Mouse (Mus musculus) forebrain, embryonic 15.5 days (tissue): ENCODE results near the gene Myo15b. TPM values are rescaled to one million over a fixed set of nuclear protein-coding genes. Genes with fewer than 3 reads are reported as not detected.

ENCODE experiments used
- ATAC-seq: fragments of 200-750 bp; cut with Nextera tagmentation; replicated peaks from 2 replicates; pipeline ENCODE4 v1.8.0; 2017; ENCODE audit warnings: mild to moderate bottlenecking, moderate TSS enrichment, moderate library complexity
- H3K27ac ChIP-seq: fragments of 300-500 bp; sonication (generic); replicated peaks from 2 replicates; pipeline ENCODE4 v1.5.1; 2015; ENCODE audit warnings: mild to moderate bottlenecking, inconsistent platforms
- H3K27me3 ChIP-seq: fragments of 300-500 bp; sonication (generic); 2 replicates; pipeline ENCODE4 v1.6.1; 2015; ENCODE audit warnings: inconsistent platforms
- H3K36me3 ChIP-seq: fragments of 300-500 bp; sonication (generic); 2 replicates; pipeline ENCODE4 v1.6.1; 2015; ENCODE audit warnings: mild to moderate bottlenecking, inconsistent platforms
- H3K4me1 ChIP-seq: fragments of 300-500 bp; sonication (generic); 2 replicates; pipeline ENCODE4 v1.6.1; 2015; ENCODE audit warnings: inconsistent platforms
- H3K4me2 ChIP-seq: fragments of 300-500 bp; sonication (generic); replicated peaks from 2 replicates; pipeline ENCODE4 v1.6.1; 2015; ENCODE audit warnings: mild to moderate bottlenecking, inconsistent platforms
- H3K4me3 ChIP-seq: fragments of 300-500 bp; sonication (generic); 2 replicates; pipeline ENCODE4 v1.5.1; 2015; ENCODE audit warnings: mild to moderate bottlenecking, inconsistent platforms
- H3K9ac ChIP-seq: fragments of 300-500 bp; sonication (generic); replicated peaks from 2 replicates; pipeline ENCODE4 v1.6.1; 2015; ENCODE audit warnings: mild to moderate bottlenecking, inconsistent platforms
- H3K9me3 ChIP-seq: fragments of 300-500 bp; sonication (generic); 2 replicates; pipeline ENCODE4 v1.6.1; 2016; ENCODE audit warnings: inconsistent platforms
- WGBS: fragments of 180-500 bp; shearing (Covaris S2); methylation state at CpG from one replicate; pipeline ENCODE4 v1.1.7; 2015; ENCODE audit warnings: mixed read lengths; 5-methylcytosine and 5-hydroxymethylcytosine counted together
- polyA plus RNA-seq: library from polyadenylated mRNA; unstranded; fragments of >200 nt; fragmentation: Nextera tagmentation; extraction: Ambion mirVana; gene quantifications from 2 replicates; pipeline ENCODE4 v1.2.1, GENCODE M21; 2015

Myo15b gene
- polyA plus RNA-seq, 1 experiment from 2014 or later = 0.17 TPM

DNA sequence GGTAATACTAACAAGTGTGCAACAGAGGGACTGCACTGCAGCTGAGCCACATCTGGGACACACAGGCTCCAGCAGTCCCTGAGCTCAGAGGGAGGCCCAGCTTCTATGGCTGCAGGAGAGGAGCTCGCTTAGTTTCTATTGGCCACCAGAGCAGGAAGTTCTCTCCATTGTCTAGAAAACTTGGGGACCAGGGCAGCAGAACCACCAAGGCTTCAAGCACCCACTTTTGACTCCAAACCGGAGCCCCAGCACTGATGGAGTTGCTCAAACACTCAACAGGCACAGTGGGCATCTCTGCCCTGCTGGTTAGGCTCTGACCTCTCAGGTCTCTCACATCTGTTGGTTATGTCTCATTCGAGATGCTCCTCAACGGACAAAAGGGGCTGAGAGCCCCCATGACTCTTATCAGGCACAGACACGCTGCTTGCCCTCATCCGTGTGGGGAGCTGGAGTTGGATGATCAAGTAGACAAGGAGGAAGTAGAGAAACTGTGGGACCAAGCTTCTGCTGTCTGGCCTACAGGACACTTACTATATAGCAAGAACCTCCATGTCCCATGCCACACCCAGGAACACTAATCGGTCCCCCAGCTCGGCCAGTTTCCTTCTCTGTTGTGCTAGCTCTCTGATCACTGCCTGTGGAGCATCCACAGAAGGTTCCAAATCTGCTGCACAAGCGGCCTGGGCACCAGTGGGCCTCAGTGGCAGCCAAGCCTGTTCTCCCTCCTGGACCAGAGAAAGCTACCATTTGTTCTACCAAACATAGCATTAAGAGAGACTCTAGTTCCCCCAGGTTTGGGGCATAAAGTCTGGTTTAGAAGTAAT lies 43.3 kb downstream of the Myo15b start:
- no peak for ATAC-seq
- H3K4me1 ChIP-seq = 0 out of 2 replicates have a peak, but pooled peaks cover 3% of the 10 kb centered on the region
- H3K4me3 ChIP-seq = no peak overlapping the region
- H3K9me3 ChIP-seq = no peaks in the 10 kb centered on the region
- WGBS = 91% methylated on average over 9 of the region's 9 CpGs
- no peaks in the 10 kb centered on the region for H3K27me3 ChIP-seq
- no peak overlapping the region for H3K9ac ChIP-seq
- no peak overlapping the region for H3K4me2 ChIP-seq
- H3K36me3 ChIP-seq = no peaks in the 10 kb centered on the region
- no peak overlapping the region for H3K27ac ChIP-seq

GRCm38 (mm10) chr11:115902177-115902576 lies 44.0 kb downstream of the Myo15b start:
- H3K36me3 ChIP-seq = no peaks in the 10 kb centered on the region
- no peaks in the 10 kb centered on the region for H3K9me3 ChIP-seq
- H3K9ac ChIP-seq = no peak overlapping the region
- WGBS = 81% methylated on average over 5 of the region's 5 CpGs
- no peak overlapping the region for H3K27ac ChIP-seq
- H3K4me2 ChIP-seq = no peak overlapping the region
- H3K4me1 ChIP-seq = 0 out of 2 replicates have a peak, but pooled peaks cover 3% of the 10 kb centered on the region
- no peak for ATAC-seq
- H3K4me3 ChIP-seq = no peak overlapping the region
- H3K27me3 ChIP-seq = no peaks in the 10 kb centered on the region

DNA sequence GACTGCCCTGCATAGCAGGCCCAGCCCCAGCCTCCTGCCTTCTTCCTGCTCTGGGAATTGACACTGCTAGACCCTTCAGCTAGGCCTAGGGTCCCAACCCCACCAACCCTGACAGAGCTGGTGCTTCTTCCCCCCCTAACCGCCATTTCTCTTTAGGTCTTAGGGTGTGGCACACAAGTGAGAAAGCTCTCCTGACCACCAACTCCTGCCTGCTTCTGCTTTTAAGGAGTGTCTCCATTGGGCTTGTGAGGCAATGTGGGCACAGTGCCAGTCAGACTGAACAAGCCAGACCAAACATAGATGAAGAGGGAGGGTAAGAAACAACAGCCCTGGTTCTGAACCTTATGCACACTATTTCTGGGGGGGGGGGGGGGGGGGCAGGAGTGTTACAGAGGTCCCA lies 44.6 kb downstream of the Myo15b start:
- no peak overlapping the region for H3K4me2 ChIP-seq
- no peak overlapping the region for H3K4me3 ChIP-seq
- no peaks in the 10 kb centered on the region for H3K36me3 ChIP-seq
- no peaks in the 10 kb centered on the region for H3K27me3 ChIP-seq
- no peak overlapping the region for H3K9ac ChIP-seq
- 0 out of 2 replicates have a peak, but pooled peaks cover 3% of the 10 kb centered on the region for H3K4me1 ChIP-seq
- no peaks in the 10 kb centered on the region for H3K9me3 ChIP-seq
- 87% methylated on average over 1 of the region's 1 CpGs for whole genome bisulfite sequencing
- no peak overlapping the region for H3K27ac ChIP-seq
- no peak for ATAC-seq

DNA sequence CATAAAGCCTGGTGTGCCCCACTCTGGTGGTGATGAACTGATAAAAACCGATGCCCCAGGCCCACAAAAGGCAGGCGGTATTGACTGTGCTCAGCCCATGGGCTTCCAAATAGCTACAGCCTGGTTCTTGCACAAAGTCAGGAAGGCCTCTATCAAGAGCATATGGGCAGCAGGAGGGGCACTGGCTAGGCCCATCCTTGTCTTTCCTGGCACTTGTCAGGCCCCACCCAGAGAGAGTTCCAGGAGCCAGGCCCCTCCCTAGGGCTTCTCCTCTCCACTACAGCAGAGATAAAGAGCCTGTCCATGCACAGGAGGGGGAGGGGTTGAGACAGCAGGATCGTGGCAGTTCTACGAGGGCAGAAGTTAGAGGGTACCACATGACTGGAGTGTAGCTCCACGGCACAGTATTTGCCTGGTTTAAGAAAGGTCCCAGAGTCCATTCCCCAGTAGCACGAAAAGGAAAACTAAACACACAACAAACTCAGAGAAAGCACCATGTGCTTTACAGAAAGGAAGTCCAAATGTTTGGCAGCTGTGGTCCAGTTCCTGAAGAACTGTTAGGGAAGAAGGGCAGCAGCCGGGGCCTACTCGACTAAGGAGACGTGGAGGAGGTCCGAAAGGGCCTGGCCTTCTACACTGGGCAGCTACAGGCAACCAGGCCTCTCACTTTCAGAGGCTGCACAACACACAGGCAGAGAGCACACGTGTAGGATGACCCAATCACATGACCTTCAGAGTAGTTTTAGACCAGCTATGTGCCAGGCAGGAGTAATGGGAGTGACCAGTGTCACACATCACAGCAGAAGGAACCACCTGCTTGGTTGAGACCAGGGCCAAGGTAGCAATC lies 45.4 kb downstream of the Myo15b start:
- ATAC-seq = no peak
- no peak overlapping the region for H3K9ac ChIP-seq
- 82% methylated on average over 11 of the region's 11 CpGs for WGBS

GRCm38 (mm10) chr11:115904231-115904955 lies 46.2 kb downstream of the Myo15b start:
- Histone ChIP-seq H3K9me3 (no peaks in the 10 kb centered on the region), H3K27me3 (no peaks in the 10 kb centered on the region), H3K4me3 (no peak overlapping the region), H3K9ac (no peak overlapping the region), H3K4me1 (no peaks in the 10 kb centered on the region), H3K4me2 (no peak overlapping the region), H3K27ac (no peak overlapping the region), H3K36me3 (no peaks in the 10 kb centered on the region)
- 84% methylated on average over 8 of the region's 8 CpGs for WGBS
- no peak for ATAC-seq

More for the DNA sequence above, 45.4 kb downstream of the Myo15b start:
- no peaks in the 10 kb centered on the region for H3K27me3 ChIP-seq
- H3K9me3 ChIP-seq = no peaks in the 10 kb centered on the region
- no peak overlapping the region for H3K4me2 ChIP-seq
- H3K4me1 ChIP-seq = 0 out of 2 replicates have a peak, but pooled peaks cover 3% of the 10 kb centered on the region
- H3K27ac ChIP-seq = no peak overlapping the region
- H3K36me3 ChIP-seq = no peaks in the 10 kb centered on the region
- no peak overlapping the region for H3K4me3 ChIP-seq

GRCm38 (mm10) chr11:115904956-115905790 lies 47.0 kb downstream of the Myo15b start:
- Histone ChIP-seq H3K4me3 (no peak overlapping the region), H3K9ac (no peak overlapping the region), H3K9me3 (no peaks in the 10 kb centered on the region), H3K4me1 (no peaks in the 10 kb centered on the region), H3K36me3 (peaks cover 4% of the 10 kb centered on the region; the same call in 1 of the 2 replicates), H3K27me3 (no peaks in the 10 kb centered on the region), H3K4me2 (no peak overlapping the region), H3K27ac (no peak overlapping the region)
- 52% methylated on average over 16 of the region's 16 CpGs for WGBS
- ATAC-seq = no peak

- no peak overlapping the region for H3K4me3 ChIP-seq
- H3K9me3 ChIP-seq = no peaks in the 10 kb centered on the region
- H3K27me3 ChIP-seq = no peaks in the 10 kb centered on the region
- H3K4me2 ChIP-seq = no peak overlapping the region
- no peak overlapping the region for H3K27ac ChIP-seq
- no peak overlapping the region for H3K9ac ChIP-seq
- no peaks in the 10 kb centered on the region for H3K4me1 ChIP-seq
- peaks cover 6% of the 10 kb centered on the region; the same call in 1 of the 2 replicates for H3K36me3 ChIP-seq
- 70% methylated on average over 3 of the region's 3 CpGs for WGBS
- ATAC-seq = no peak
These were observed 47.9 kb downstream of the Myo15b start for GRCm38 (mm10) chr11:115906116-115906515.

- Histone ChIP-seq H3K4me2 (no peak overlapping the region), H3K4me1 (no peaks in the 10 kb centered on the region), H3K9me3 (no peaks in the 10 kb centered on the region), H3K36me3 (peaks cover 6% of the 10 kb centered on the region; the same call in 1 of the 2 replicates), H3K27ac (no peak overlapping the region), H3K4me3 (no peak overlapping the region), H3K9ac (no peak overlapping the region), H3K27me3 (no peaks in the 10 kb centered on the region)
- WGBS = 92% methylated on average over 5 of the region's 5 CpGs
- no peak for ATAC-seq
These were observed 48.3 kb downstream of the Myo15b start for GRCm38 (mm10) chr11:115906521-115906920.

- 95% methylated on average over 5 of the region's 5 CpGs for WGBS
- no peak overlapping the region for H3K4me2 ChIP-seq
- no peak for ATAC-seq
- peaks cover 18% of the 10 kb centered on the region for H3K36me3 ChIP-seq
- no peak overlapping the region for H3K27ac ChIP-seq
- H3K27me3 ChIP-seq = no peaks in the 10 kb centered on the region
- H3K4me1 ChIP-seq = no peaks in the 10 kb centered on the region
- no peak overlapping the region for H3K9ac ChIP-seq
- H3K4me3 ChIP-seq = no peak overlapping the region
- H3K9me3 ChIP-seq = no peaks in the 10 kb centered on the region
These were observed 52.9 kb downstream of the Myo15b start for GRCm38 (mm10) chr11:115911134-115911561.

GRCm38 (mm10) chr11:115911632-115912376 lies 53.6 kb downstream of the Myo15b start, which contains the start of gene Smim6:
Gene Smim6, plus strand, starts transcription at chr11:115912017.
- 85% methylated on average over 11 of the region's 11 CpGs for WGBS
- Histone ChIP-seq H3K9me3 (no peaks in the 10 kb centered on the region), H3K27ac (no peak within 1 kb of the TSS), H3K27me3 (no peaks in the 10 kb centered on the region), H3K36me3 (peaks cover 19% of the 10 kb centered on the region), H3K4me3 (no peak within 1 kb of the TSS), H3K9ac (no peak within 1 kb of the TSS), H3K4me1 (no peaks in the 10 kb centered on the region), H3K4me2 (no peak within 1 kb of the TSS)
- no peak for ATAC-seq
